Mouse (Mus musculus) heart, postnatal 0 days (tissue): ENCODE results near the gene Ciita.

Source experiments
- CTCF ChIP-seq: IDR thresholded peaks from 2 replicates; pipeline ENCODE4 v1.5.1; 2016; ENCODE audit warnings: antibody characterized with exemption, control low read depth, low read depth
- EP300 ChIP-seq: IDR thresholded peaks from 2 replicates; pipeline ENCODE4 v1.6.1; 2016; ENCODE audit warnings: antibody characterized with exemption, low read depth

- TF ChIP-seq CTCF (no peak), EP300 (no peak)
These were observed 3.9 kb upstream of the Ciita start for GRCm38 (mm10) chr16:10475919-10476318.
